Mouse (Mus musculus): ENCODE results near the gene Akap13.

The Akap13 gene

GRCm38 (mm10) chr7:75521199-75521598 lies 65.9 kb downstream of the Akap13 start:
- no peak for DNase-seq

GRCm38 (mm10) chr7:75522226-75522625 lies 66.9 kb downstream of the Akap13 start:
- DNase-seq = no peak

GRCm38 (mm10) chr7:75524789-75525569 lies 69.6 kb downstream of the Akap13 start:
- DNase-seq = no peak

GRCm38 (mm10) chr7:75525716-75526401 lies 70.5 kb downstream of the Akap13 start:
- DNase-seq = no peak

GRCm38 (mm10) chr7:75528751-75529150 lies 73.4 kb downstream of the Akap13 start:
- DNase-seq = no peak

- DNase-seq = no peak
Measured at GRCm38 (mm10) chr7:75529857-75530437, 74.6 kb downstream of the Akap13 start.

- no peak for DNase-seq
Measured at GRCm38 (mm10) chr7:75530642-75531041, 75.3 kb downstream of the Akap13 start.

GRCm38 (mm10) chr7:75533079-75533478 lies 77.7 kb downstream of the Akap13 start:
- no peak for DNase-seq

GRCm38 (mm10) chr7:75536298-75536697 lies 81.0 kb downstream of the Akap13 start:
- DNase-seq = no peak

- DNase-seq = no peak
Measured at GRCm38 (mm10) chr7:75537567-75537966, 82.2 kb downstream of the Akap13 start.

GRCm38 (mm10) chr7:75538513-75538912 lies 83.2 kb downstream of the Akap13 start:
- no peak for DNase-seq

- no peak for DNase-seq
Measured at GRCm38 (mm10) chr7:75539168-75539567, 83.8 kb downstream of the Akap13 start.

- no peak for DNase-seq
Measured at GRCm38 (mm10) chr7:75549856-75550255, 94.5 kb downstream of the Akap13 start.

GRCm38 (mm10) chr7:75550791-75551336 lies 95.5 kb downstream of the Akap13 start:
- DNase-seq = no peak

GRCm38 (mm10) chr7:75553002-75553666 lies 97.8 kb downstream of the Akap13 start:
- no peak for DNase-seq

GRCm38 (mm10) chr7:75553667-75554045 lies 98.3 kb downstream of the Akap13 start:
- no peak for DNase-seq

GRCm38 (mm10) chr7:75554065-75554464 lies 98.7 kb downstream of the Akap13 start:
- no peak for DNase-seq

GRCm38 (mm10) chr7:75555940-75556339 lies 100.6 kb downstream of the Akap13 start:
- DNase-seq = no peak

- DNase-seq = no peak
Measured at GRCm38 (mm10) chr7:75558225-75558624, 102.9 kb downstream of the Akap13 start.

- no peak for DNase-seq
Measured at GRCm38 (mm10) chr7:75559119-75559518, 103.8 kb downstream of the Akap13 start.

GRCm38 (mm10) chr7:75559915-75560314 lies 104.6 kb downstream of the Akap13 start:
- no peak for DNase-seq

- DNase-seq = no peak
Measured at GRCm38 (mm10) chr7:75560566-75560965, 105.2 kb downstream of the Akap13 start.

GRCm38 (mm10) chr7:75561134-75561533 lies 105.8 kb downstream of the Akap13 start:
- DNase-seq = no peak

Measured in right cerebral cortex, postnatal 25 days (tissue).